Mouse (Mus musculus): ENCODE results near the gene Rgs17. TPM values are rescaled to one million over a fixed set of nuclear protein-coding genes. Genes with fewer than 3 reads are reported as not detected.
A peak's percentile ranks its signal among the peaks of the same experiment; 100 is the strongest.

Rgs17 gene
- total RNA-seq, 1 experiment from 2014 or later = not detected

DNA sequence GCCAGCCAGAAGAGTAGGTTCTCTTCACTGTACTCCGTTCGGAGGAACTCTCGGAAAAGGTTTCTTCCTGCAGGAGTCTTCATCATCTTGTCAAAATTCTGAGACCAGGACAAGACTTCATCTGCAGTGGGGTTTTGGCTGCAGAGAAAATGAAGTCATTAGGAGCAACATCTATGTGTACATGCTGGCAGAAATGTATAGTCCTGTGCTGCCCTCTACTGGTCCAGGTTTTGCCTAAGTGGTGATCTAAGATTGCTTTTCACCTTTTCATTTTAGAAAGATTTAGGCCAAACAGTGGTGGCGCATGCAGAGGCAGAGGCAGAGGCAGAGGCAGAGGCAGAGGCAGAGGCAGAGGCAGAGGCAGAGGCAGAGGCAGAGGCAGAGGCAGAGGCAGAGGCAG lies 80.8 kb downstream of the Rgs17 start:
- ATAC-seq (replicated peaks; ENCODE audit: insufficient number of reproducible peaks, low FRiP score, low TSS enrichment, poor library complexity, severe bottlenecking) = no peak

DNA sequence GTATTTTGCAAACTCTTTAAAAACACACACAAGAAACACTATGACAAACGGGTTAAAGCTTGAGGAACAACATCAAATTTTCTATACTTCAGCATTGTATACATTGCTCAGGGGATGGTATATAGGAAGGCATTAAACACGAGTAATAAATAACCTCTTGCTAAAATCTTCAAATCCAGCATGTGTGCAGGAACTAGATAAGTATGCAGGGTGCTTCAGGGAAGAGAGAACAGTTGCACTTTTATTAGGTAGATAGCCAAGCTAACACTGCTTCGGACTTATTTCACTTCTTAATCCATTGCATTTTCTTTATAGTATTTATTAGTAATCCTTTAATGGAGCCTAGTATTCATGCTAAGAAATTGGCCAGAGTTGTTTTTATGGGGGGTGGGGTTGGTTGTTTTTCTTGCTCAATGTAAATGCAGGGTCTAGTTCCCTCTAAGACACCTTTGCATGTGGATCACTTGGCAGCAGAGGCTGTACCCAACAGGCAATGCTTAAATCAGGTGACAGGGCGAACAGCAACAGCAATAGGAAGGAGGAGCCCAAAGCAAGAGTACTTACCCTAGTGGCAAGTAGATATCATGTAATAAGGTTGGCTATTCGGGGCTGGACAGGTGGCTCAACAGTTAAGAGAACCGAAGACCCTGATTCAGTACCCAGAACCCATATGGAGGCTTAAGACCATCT lies 95.7 kb downstream of the Rgs17 start:
- ATAC-seq (replicated peaks; ENCODE audit: insufficient number of reproducible peaks, low FRiP score, low TSS enrichment, poor library complexity, severe bottlenecking) = no peak

DNA sequence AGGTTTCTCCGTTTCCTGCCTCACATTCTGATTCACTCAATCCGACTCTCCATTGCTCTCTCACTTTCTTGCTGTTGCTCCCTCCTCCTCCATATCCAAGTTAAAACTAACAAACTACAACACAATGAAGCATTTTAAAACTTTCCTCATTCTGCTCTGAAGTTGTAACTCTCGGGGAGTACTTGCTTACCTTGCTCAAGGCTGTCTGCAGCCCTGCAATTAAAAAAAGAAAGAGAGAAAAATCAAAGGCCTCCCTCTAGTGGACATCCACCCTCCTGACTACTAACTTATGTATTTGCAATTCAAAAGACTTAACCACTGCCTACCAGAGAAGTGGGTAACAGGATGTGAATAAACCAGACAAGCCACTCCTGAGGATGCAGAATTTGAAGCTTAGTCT lies 97.4 kb downstream of the Rgs17 start:
- peak; percentile 20; the same call in 1 of the 2 replicates for ATAC-seq (replicated peaks; ENCODE audit: insufficient number of reproducible peaks, low FRiP score, low TSS enrichment, poor library complexity, severe bottlenecking)

DNA sequence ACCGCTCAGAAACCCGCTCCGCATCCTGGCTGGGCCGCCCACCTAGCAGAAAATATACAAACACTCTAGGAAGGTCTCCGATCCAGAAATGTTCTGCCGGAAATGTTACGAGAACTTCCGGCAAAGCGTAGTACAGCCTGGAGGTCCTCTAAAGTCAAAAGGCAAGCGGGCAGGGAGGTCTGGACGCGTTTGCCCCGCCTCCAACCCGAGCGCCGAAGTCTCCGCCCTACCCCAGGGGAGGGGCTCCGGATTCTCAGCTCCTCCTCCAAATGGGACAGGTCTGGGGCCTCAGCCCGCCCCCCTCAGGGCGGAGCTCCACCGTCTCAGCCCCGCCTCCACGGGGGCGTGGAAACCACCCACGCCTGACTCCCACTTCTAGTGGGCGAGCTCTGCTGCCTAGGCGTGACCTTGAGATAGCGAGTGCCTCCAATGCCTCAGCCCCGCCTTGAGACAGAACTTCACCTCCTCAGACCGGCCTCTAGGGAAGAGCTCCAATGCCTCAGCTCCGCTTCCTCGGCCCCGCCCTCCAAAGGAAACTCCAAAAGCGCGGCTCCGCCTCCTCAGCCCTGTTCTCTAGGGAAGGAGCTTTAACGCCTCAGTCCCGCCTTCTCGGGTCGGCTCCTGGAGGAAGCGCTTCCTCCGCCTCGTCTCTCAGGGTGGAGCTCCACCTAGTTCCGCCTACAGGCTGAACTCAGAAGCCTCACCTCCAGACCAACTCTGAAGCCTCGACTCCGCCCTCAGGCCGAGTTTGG lies 98.3 kb downstream of the Rgs17 start, which contains the start of gene Mtrf1l:
TSS of gene Mtrf1l (minus strand) at position 171 of the 752 bp plus-strand sequence.
- ATAC-seq (replicated peaks; ENCODE audit: insufficient number of reproducible peaks, low FRiP score, low TSS enrichment, poor library complexity, severe bottlenecking) = peak; percentile 94

DNA sequence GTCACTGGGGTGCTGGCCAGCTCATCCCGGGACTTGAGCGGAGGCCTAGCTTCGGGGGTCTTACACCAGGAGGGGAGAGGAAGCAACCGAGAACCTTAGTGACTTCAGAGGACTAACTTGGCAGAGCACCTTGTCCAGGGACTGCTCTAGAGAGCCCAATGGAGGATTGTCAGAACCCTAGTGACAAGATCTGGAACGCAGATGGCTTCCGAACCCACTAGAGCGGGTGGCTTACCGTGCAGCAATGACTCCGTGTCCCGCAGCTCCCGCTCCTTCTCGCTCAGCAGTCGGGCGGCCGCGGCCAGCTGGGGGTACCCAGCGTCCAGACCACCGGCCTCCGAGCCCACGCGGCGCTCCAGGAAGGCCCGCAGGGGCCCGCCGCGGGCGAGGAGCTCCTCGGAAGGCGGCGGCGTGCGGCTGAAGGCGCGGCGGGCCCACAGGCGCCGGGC lies 98.9 kb downstream of the Rgs17 start:
- no peak for ATAC-seq (replicated peaks; ENCODE audit: insufficient number of reproducible peaks, low FRiP score, low TSS enrichment, poor library complexity, severe bottlenecking)

DNA sequence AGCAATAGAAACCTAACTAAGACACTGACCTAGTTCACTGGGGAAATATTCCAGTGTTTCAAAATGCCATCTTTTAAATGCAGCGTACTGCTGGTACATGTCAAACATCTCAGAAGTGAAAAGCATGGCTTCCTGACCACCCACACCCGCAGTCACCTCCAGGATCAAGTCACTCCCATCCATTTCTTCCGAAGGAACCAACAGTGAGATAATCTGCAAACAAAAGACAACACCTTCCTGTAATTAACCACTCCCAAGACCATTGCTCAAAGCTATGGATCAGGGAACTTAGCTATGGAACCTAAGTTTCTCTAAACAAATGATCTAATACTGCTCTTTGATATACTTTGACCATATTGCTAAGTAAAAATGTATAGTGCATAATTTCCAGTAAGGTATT lies 103.4 kb downstream of the Rgs17 start:
- no peak for ATAC-seq (replicated peaks; ENCODE audit: insufficient number of reproducible peaks, low FRiP score, low TSS enrichment, poor library complexity, severe bottlenecking)

DNA sequence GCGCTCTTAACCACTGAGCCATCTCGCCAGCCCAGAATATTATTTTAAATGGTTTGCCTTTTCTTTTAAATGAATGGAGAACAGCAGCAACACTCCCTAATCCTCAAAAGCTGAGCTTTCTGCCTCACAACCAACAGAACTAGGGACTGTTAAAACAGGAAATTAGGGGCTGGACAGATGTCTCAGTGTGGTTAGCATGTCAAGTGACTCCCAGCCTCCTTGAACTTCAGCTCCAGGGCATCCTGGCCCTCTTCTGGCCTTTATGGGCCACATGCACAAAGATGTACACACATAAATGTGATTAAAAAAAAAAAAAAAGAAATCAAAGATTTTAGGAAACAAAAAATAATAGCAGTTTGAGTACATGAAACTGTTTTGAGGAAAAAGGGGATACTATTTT lies 106.2 kb downstream of the Rgs17 start:
- no peak for ATAC-seq (replicated peaks; ENCODE audit: insufficient number of reproducible peaks, low FRiP score, low TSS enrichment, poor library complexity, severe bottlenecking)

DNA sequence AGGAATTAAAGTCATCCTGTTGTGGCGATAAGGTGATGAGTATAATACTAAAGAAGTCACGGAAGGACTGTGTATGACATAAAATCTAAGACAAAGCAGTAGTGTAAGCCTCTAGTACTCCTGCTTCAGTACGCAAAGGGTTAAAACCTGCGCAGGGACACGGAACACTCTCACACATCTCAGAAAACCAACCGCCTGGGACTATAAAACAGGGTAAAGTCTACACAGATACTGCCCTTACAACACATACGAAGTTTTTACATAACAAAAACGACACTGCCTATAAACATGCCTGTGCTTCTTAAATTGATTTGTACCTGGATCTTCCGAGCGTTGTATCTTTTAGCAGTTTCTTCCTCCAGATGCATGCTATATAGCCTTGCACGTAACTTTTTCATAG lies 108.5 kb downstream of the Rgs17 start:
- ATAC-seq (replicated peaks; ENCODE audit: insufficient number of reproducible peaks, low FRiP score, low TSS enrichment, poor library complexity, severe bottlenecking) = no peak

DNA sequence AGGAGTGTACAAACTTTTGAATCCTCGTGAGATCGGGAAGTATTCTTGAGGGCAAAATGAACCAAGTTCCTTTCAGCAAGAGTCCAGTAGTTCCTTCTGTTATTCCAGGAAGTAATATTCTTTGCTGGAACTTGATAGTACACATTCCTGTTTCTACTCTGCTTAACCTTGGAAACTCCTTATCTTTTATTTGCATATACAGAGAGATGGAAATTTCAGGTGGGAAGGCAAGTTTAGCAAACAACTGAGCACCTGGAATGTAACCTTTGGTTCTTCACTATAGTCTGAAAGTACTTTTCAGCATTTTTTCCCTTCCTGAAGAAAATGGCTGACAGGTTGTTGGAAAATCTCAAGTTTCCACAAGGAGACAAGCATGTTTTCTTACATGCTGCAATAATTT lies 114.5 kb downstream of the Rgs17 start:
- no peak for ATAC-seq (replicated peaks; ENCODE audit: insufficient number of reproducible peaks, low FRiP score, low TSS enrichment, poor library complexity, severe bottlenecking)

DNA sequence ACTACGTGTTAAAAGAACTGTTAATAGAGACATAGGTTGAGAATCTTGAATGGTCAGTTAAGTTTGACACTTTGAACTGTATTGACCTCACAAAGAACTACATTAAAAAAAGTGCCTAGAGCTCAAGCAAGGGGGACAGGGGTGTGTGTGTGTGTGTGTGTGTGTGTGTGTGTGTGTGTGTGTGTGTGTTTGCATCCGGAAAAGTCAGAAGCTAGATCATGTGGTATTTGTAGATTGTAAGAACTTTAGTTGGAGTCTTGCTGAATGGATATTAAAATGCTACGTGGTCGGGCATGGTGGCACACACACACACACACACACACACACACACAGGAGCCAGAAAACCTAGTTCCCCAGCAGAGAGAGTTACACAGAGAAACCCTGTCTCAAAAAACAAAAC lies 115.2 kb downstream of the Rgs17 start:
- ATAC-seq (replicated peaks; ENCODE audit: insufficient number of reproducible peaks, low FRiP score, low TSS enrichment, poor library complexity, severe bottlenecking) = no peak

DNA sequence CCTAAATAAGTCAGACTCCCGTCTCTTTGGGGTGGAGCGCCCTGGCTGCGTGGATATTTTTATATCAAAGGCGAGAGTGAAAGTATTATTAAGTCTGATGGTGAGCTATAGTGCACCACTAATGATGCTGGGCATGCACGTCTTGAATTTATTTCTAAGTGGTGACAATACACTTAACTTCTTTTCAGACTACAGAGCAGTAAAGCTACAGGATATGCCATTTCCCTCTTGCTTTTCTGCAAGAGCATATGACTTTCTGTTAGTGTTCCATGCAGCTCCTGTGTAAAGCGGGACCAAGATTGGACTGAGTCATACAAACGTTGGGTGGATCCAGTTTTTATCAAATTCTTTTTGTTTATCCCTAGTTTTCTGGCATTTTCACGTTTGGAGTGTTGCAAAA lies 115.8 kb downstream of the Rgs17 start:
- no peak for ATAC-seq (replicated peaks; ENCODE audit: insufficient number of reproducible peaks, low FRiP score, low TSS enrichment, poor library complexity, severe bottlenecking)

DNA sequence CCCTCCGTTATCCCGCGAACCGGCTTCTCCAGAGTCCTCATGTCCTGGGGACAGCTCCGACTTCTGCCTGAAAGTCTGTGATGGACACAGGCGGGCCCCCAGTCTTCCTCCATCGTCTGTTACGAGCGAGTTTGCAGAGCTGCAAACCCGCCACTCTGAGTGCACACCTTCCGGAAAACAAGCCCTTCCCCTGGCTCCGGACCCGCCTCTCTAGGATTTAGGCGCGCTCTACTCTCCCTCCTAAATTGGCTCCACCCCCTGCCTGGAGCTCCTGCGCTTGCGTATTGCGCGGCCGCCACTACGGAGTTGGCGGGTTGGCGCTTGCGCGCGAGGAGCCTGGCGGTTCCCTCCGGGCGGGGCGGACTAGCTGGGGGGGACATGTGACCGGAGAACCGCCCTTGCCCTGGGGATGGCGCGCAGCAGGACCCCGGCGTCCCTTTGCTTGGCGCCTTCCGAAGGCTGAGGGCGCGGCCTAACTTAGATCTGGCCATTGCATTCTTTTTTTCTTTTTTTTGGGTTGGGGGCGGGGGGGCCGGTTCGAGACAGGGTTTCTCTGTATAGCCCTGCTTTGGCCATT lies 116.4 kb downstream of the Rgs17 start:
- peak; percentile 89 for ATAC-seq (replicated peaks; ENCODE audit: insufficient number of reproducible peaks, low FRiP score, low TSS enrichment, poor library complexity, severe bottlenecking)

DNA sequence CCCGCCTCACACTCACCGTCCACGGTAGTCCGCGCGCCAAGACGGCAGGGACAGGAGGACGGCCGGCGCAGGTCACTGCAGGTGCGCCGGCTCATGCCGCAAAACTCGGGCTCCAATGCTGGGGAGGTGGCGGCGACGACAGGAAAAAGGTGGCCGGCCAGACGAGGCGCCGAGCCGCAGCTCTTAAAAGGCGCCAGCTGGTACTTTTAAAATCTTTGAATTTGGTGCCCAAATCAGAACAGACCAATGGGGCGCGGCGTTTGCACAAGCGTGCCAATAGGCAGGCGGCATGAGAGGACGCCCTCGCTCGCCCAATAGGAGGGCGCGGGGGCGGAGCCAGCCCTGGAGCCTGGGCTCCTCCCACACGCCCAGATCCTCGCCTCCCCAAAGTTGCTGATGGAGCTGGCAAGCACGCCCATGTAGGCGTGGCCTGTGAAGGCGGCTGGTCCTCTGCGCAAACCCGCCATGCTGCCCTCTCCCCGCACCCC lies 116.9 kb downstream of the Rgs17 start, which contains the start of gene Fbxo5:
TSS of gene Fbxo5 (minus strand) at position 358 of the 488 bp plus-strand sequence.
- ATAC-seq (replicated peaks; ENCODE audit: insufficient number of reproducible peaks, low FRiP score, low TSS enrichment, poor library complexity, severe bottlenecking) = peak; percentile 96

DNA sequence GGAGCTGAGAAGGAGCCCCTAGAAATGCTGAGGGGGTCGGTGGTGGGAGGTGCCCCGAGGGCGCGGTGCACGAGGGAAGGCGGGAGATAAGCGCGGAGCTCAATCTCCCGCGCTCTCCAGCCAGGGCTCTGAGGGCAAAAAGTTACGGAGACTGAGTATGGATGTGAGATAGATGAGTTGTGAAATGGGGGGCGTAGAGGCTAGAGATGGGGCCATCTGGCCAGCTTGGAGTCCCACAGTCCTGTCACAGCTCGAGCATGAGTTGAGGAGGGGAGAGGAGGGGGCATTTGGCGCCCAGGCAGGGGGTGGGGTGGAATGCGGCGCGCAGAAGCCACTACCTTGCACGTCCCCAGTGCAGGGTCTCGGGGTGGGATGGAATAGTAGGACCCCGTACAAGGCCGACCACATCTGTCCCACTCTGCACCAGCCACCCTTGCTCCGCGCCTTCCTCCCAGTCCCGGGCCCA lies 117.5 kb downstream of the Rgs17 start:
- ATAC-seq (replicated peaks; ENCODE audit: insufficient number of reproducible peaks, low FRiP score, low TSS enrichment, poor library complexity, severe bottlenecking) = no peak

DNA sequence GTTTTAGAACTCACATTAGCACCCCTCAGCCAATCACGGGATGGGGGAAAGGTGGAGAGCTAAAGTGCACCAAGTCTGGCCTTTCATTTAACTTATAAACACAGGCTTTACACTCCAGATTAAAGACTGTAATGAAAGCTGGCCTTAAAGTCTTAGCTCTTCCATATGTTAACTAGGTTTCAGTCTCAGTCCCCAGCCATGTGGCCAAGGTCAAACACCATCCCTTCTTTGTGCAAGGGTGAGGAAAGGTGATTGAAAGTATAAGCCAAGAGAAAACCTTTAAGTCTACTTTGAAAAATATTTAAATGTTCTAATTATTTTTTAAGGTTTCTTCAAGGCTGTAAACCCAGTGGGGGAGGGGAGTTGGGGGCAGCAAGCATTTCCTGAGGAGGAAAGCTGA lies 118.5 kb downstream of the Rgs17 start:
- ATAC-seq (replicated peaks; ENCODE audit: insufficient number of reproducible peaks, low FRiP score, low TSS enrichment, poor library complexity, severe bottlenecking) = no peak

DNA sequence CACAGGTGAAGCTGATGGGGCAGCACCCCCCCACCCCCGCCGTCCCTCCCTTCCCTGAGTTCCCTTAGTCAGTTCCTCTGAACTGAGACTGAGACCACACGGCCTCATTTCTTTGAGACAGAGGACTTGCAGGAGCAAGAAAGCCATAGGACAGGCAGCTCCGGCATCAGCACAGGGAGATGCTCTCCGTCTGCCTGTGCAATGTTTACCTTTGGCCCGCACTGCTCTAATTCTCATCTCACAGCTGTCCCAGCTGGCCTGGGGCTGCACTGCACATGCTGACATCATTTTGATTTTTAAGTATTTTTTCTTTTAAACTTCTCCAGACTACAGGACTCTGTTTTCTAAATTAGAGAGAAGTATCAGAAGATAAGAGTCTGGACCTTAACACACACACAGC lies 119.3 kb downstream of the Rgs17 start:
- no peak for ATAC-seq (replicated peaks; ENCODE audit: insufficient number of reproducible peaks, low FRiP score, low TSS enrichment, poor library complexity, severe bottlenecking)

DNA sequence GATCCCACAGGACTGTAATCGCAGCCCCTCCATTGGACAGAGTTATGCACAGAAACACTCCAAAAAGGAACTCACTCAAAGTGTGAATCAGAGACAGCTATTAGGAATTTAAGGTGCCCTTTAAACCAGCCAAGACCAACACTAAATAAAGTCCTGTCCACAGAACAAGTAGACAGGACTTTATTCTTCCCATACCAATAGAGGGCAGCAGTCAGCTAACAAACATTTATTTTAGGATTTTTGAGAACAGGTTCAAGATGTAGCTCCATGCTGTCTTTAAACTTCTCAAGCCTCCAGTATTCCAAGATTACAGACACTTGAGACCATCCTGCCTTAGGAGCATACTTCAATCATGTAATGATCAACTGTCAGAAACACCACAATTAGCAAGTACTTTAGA lies 121.7 kb downstream of the Rgs17 start:
- ATAC-seq (replicated peaks; ENCODE audit: insufficient number of reproducible peaks, low FRiP score, low TSS enrichment, poor library complexity, severe bottlenecking) = no peak

DNA sequence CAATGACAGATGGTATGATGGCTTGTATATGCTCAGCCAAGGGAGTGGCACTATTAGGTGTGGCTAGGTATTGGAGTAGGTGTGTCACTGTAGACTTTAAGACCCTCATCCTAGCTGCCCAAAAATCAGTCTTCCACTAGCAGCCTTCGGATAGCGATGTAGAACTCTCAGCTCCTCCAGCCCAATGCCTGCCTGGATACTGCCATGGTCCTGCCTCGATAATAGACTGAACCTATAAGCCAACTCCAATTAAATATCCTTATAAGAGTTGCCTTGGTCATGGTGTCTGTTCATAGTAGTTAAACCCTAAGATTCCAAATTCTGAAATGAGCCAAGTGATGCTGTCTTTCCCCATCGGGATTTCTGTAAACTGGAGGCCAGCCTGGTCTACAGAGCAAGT lies 124.1 kb downstream of the Rgs17 start:
- ATAC-seq (replicated peaks; ENCODE audit: insufficient number of reproducible peaks, low FRiP score, low TSS enrichment, poor library complexity, severe bottlenecking) = no peak

DNA sequence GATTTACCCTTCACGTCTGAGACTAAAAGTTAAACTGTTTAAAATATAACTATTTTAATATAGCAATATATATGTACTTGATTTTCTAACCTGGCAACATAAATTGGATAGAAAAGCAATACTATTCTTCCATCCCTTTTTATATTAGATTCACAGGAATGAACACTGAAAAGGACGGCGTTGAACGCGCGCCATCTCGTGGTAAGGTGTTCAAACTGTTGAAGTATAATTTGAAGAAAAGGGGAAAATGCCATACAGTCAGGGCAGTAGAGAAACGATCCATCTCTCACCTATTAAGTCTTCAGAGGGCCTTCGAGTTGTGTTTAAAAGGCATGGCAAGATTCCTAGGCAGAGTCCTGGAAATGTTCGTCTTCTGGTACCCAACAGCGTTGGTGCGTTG lies 131.5 kb downstream of the Rgs17 start:
- no peak for ATAC-seq (replicated peaks; ENCODE audit: insufficient number of reproducible peaks, low FRiP score, low TSS enrichment, poor library complexity, severe bottlenecking)

DNA sequence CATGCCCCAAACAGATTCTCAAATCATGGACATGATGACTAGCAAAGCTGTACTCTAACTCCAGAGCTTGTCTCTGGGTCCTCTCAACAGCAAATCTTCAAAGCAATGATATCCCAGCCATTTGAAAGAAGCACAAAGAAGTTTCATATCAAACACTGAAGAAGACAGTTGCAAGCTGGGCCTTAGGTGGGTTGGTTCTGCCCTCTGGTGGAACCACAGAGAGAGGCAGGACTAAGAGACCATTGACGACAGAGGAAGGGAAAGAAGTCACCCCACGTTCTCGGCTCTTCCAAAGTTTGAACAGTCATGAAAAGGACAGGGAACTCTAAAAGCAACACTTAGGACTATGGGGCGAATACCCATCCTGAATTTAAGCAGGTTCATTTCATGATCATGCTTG lies 135.3 kb downstream of the Rgs17 start:
- no peak for ATAC-seq (replicated peaks; ENCODE audit: insufficient number of reproducible peaks, low FRiP score, low TSS enrichment, poor library complexity, severe bottlenecking)
